Mouse (Mus musculus) lung, postnatal 0 days (tissue): ENCODE data around the gene Kcna7. TPM values are rescaled to one million over a fixed set of nuclear protein-coding genes. Genes with fewer than 3 reads are reported as not detected.

Source experiments
- ATAC-seq: fragments of 200-750 bp; cut with Nextera tagmentation; 2 replicates; pipeline ENCODE4 v1.8.0; 2017; ENCODE audit warnings: moderate library complexity
- DNase-seq: peaks from one replicate; pipeline ENCODE4 v3.0.0-alpha.2; 2016; ENCODE audit warnings: low spot score
- H3K27ac ChIP-seq: fragments of 300-500 bp; sonication (generic); 2 replicates; pipeline ENCODE4 v1.5.1; 2014; ENCODE audit warnings: antibody characterized with exemption, mild to moderate bottlenecking, low read length, mixed read lengths
- H3K27me3 ChIP-seq: fragments of 300-500 bp; sonication (generic); replicated peaks from 2 replicates; pipeline ENCODE4 v1.6.1; 2014; ENCODE audit warnings: low read length, mixed read lengths; ENCODE audit not compliant: insufficient read depth
- H3K36me3 ChIP-seq: fragments of 300-500 bp; sonication (generic); 2 replicates; pipeline ENCODE4 v1.6.1; 2014; ENCODE audit warnings: low read length, mixed read lengths; ENCODE audit not compliant: insufficient read depth
- H3K4me1 ChIP-seq: fragments of 300-500 bp; sonication (generic); 2 replicates; pipeline ENCODE4 v1.6.1; 2014; ENCODE audit warnings: antibody characterized with exemption, low read depth, low read length, mixed read lengths; ENCODE audit not compliant: insufficient read depth
- H3K4me2 ChIP-seq: fragments of 300-500 bp; sonication (generic); replicated peaks from 2 replicates; pipeline ENCODE4 v1.6.1; 2014; ENCODE audit warnings: low read depth, mild to moderate bottlenecking, low read length, moderate library complexity, mixed read lengths
- H3K4me3 ChIP-seq: fragments of 300-500 bp; sonication (generic); 2 replicates; pipeline ENCODE4 v1.5.1; 2014; ENCODE audit warnings: low read depth, low read length
- H3K9ac ChIP-seq: fragments of 300-500 bp; sonication (generic); replicated peaks from 2 replicates; pipeline ENCODE4 v1.6.1; 2014; ENCODE audit warnings: low read depth, mild to moderate bottlenecking
- H3K9me3 ChIP-seq: fragments of 300-500 bp; sonication (generic); 2 replicates; pipeline ENCODE4 v1.6.1; 2016; ENCODE audit warnings: low read length, mixed read lengths
- CTCF ChIP-seq: IDR thresholded peaks from 2 replicates; pipeline ENCODE4 v1.5.1; 2016; ENCODE audit warnings: antibody characterized with exemption, mild to moderate bottlenecking
- EP300 ChIP-seq: IDR thresholded peaks from 2 replicates; pipeline ENCODE4 v1.6.1; 2016; ENCODE audit warnings: antibody characterized with exemption, mild to moderate bottlenecking, control low read depth
- WGBS: fragments of 180-500 bp; shearing (Covaris S2); extraction: QIAGEN DNeasy Blood & Tissue Kit; methylation state at CpG from one replicate; pipeline ENCODE4 v1.1.7; 2014; 5-methylcytosine and 5-hydroxymethylcytosine counted together
- polyA plus RNA-seq: library from polyadenylated mRNA; unstranded; fragments of >200 nt; fragmentation: Nextera tagmentation; extraction: Ambion mirVana; gene quantifications from 2 replicates; pipeline ENCODE4 v1.2.1, GENCODE M21; 2015

The Kcna7 gene
- polyA plus RNA-seq, 1 experiment from 2014 or later = 0.16 TPM

GRCm38 (mm10) chr7:45369022-45369745 is 36.3 kb upstream of the Kcna7 start:
- TF ChIP-seq CTCF = no peak
- TF ChIP-seq EP300 = no peak
- Histone ChIP-seq H3K27me3 (peaks cover 17% of the 10 kb centered on the region; the same call in 1 of the 2 replicates), H3K9me3 (no peaks in the 10 kb centered on the region), H3K4me3 (no peak overlapping the region), H3K4me2 (no peak overlapping the region), H3K36me3 (no peaks in the 10 kb centered on the region), H3K9ac (no peak overlapping the region), H3K27ac (no peak overlapping the region), H3K4me1 (peaks cover 19% of the 10 kb centered on the region; the same call in 1 of the 2 replicates)
- 68% methylated on average over 16 of the region's 16 CpGs for WGBS
- no peak for ATAC-seq
- no peak for DNase-seq

DNA sequence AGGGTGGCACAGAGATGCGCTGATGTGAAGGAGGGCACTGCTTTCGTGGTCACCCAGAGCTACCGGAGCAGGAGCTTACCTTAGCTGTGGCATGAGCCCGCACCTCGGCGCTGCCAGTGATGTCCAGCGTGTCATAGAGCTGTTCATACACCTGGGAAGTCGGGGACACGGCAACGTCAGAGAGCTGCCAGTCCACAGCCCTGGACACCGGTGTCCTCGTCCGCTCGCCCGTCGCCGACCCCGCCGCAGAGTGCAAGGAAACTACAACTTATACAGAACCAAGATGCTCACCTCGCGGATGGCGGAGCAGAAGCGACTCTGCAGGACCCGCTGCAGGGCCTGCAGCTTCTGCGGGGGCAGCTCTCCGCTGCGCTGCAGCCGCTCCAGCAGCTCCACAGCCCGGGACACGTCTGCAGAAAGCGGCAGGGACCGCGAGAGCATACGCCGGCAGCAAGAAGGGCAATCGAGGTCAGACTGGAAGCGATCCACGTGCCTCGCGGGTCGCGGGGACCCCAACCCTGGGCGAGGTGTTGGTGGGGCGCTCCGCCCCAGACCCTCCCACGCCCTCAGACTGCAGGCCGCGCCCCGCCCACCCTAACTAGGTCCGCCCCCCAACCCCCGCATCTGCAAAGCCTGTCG is 35.5 kb upstream of the Kcna7 start:
- H3K9ac ChIP-seq = no peak overlapping the region
- DNase-seq (no peak), ATAC-seq (no peak)
- H3K27me3 ChIP-seq = peaks cover 17% of the 10 kb centered on the region; the same call in 1 of the 2 replicates
- TF ChIP-seq EP300 = no peak
- TF ChIP-seq CTCF = no peak
- peak overlapping the region; percentile 89 for H3K4me2 ChIP-seq
- WGBS = 8% methylated on average over 49 of the region's 52 CpGs
- no peaks in the 10 kb centered on the region for H3K36me3 ChIP-seq
- peak overlapping the region; percentile 46 for H3K4me3 ChIP-seq
- H3K9me3 ChIP-seq = no peaks in the 10 kb centered on the region
- peaks cover 19% of the 10 kb centered on the region; the same call in 1 of the 2 replicates for H3K4me1 ChIP-seq
- H3K27ac ChIP-seq = no peak overlapping the region

- Histone ChIP-seq H3K4me2 (peak within 1 kb of the TSS; percentile 89), H3K4me3 (peak within 1 kb of the TSS; percentile 46), H3K9me3 (no peaks in the 10 kb centered on the region), H3K9ac (no peak within 1 kb of the TSS), H3K27me3 (peaks cover 14% of the 10 kb centered on the region; the same call in 1 of the 2 replicates), H3K36me3 (0 out of 2 replicates have a peak, but pooled peaks cover 2% of the 10 kb centered on the region), H3K27ac (no peak within 1 kb of the TSS), H3K4me1 (peaks cover 18% of the 10 kb centered on the region; the same call in 1 of the 2 replicates)
- 12% methylated on average over 21 of the region's 28 CpGs for WGBS
- ATAC-seq (peak; percentile 64), DNase-seq (peak; percentile 90)
- TF ChIP-seq CTCF = peak; percentile 41
- no peak for TF ChIP-seq EP300
Measured at GRCm38 (mm10) chr7:45370475-45371311, 34.8 kb upstream of the Kcna7 start, which contains the start of gene Lin7b. TSS of gene Lin7b (minus strand) at chr7:45370583.

GRCm38 (mm10) chr7:45372371-45372770 is 33.1 kb upstream of the Kcna7 start:
- DNase-seq = no peak
- Histone ChIP-seq H3K9ac (no peak overlapping the region), H3K36me3 (peaks cover 18% of the 10 kb centered on the region), H3K9me3 (no peaks in the 10 kb centered on the region), H3K4me3 (no peak overlapping the region), H3K4me2 (no peak overlapping the region), H3K4me1 (peaks cover 10% of the 10 kb centered on the region; the same call in 1 of the 2 replicates), H3K27ac (no peak overlapping the region), H3K27me3 (peaks cover 14% of the 10 kb centered on the region; the same call in 1 of the 2 replicates)
- no peak for TF ChIP-seq CTCF
- TF ChIP-seq EP300 = no peak
- 75% methylated on average over 5 of the region's 5 CpGs for WGBS
- no peak for ATAC-seq

DNA sequence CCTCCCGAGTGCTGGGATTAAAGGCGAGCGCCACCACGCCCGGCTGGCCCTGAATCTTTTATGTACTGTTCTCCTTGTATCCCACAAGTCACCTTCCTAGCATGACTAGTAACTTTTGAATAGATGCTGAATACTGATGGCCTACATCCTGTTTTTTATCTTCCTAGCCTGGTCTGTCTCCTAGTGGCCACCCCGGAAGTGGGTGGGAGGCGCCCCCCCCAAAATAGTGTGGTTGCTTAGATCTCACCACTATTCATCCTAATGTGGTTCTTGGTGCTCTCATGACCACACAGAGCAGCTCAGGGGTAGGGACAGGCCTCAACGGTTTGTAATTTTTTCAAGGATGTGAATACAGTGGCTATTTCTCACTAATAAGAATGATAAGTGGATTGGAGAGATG is 30.8 kb upstream of the Kcna7 start:
- Histone ChIP-seq H3K36me3 (peaks cover 29% of the 10 kb centered on the region), H3K4me1 (peaks cover 4% of the 10 kb centered on the region; the same call in 1 of the 2 replicates), H3K4me2 (no peak overlapping the region), H3K27me3 (0 out of 2 replicates have a peak, but pooled peaks cover 4% of the 10 kb centered on the region), H3K9me3 (no peaks in the 10 kb centered on the region), H3K4me3 (no peak overlapping the region), H3K27ac (no peak overlapping the region), H3K9ac (no peak overlapping the region)
- WGBS = 88% methylated on average over 8 of the region's 8 CpGs
- DNase-seq (no peak), ATAC-seq (no peak)
- TF ChIP-seq EP300 (no peak), CTCF (no peak)
